Mouse (Mus musculus) MEL (cell line): ENCODE data around the gene Pla2g5. TPM values are rescaled to one million over a fixed set of nuclear protein-coding genes. Genes with fewer than 3 reads are reported as not detected.

Source experiments
- DNase-seq: peaks from one replicate; pipeline ENCODE4 v3.0.0; 2011; ENCODE audit warnings: low read depth, low spot score
- H3K27ac ChIP-seq: 2 replicates; pipeline ENCODE4 v1.5.1; 2012; ENCODE audit warnings: low read depth, mild to moderate bottlenecking, control low read depth, low read length, moderate library complexity; ENCODE audit not compliant: control insufficient read depth
- H3K27me3 ChIP-seq, 2 experiments: fragments of 150-350 bp in 1 of 2; sonication (generic) in 1 of 2; 2 replicates each; pipeline ENCODE4 v1.6.1; 2012; ENCODE audit warnings: low read length in 2 of 2, mild to moderate bottlenecking in 2 of 2, improper control_type of control experiment in 1 of 2, moderate library complexity in 1 of 2; ENCODE audit not compliant: insufficient read depth in 2 of 2, control insufficient read depth in 1 of 2
- H3K36me3 ChIP-seq, 2 experiments: 2 replicates each; pipeline ENCODE4 v1.6.1; 2012 to 2014; ENCODE audit warnings: low read length in 2 of 2, improper control_type of control experiment in 1 of 2, inconsistent platforms in 1 of 2, mild to moderate bottlenecking in 1 of 2; ENCODE audit not compliant: insufficient read depth in 2 of 2, control insufficient read depth in 1 of 2
- H3K4me1 ChIP-seq, 2 experiments: fragments of 150-350 bp in 1 of 2; sonication (generic) in 1 of 2; 2 replicates each; pipeline ENCODE4 v1.6.1; 2012; ENCODE audit warnings: low read length in 2 of 2, improper control_type of control experiment in 1 of 2, mild to moderate bottlenecking in 1 of 2; ENCODE audit not compliant: insufficient read depth in 2 of 2, control insufficient read depth in 1 of 2
- H3K4me3 ChIP-seq, 2 experiments: fragments of 150-350 bp in 1 of 2; sonication (generic) in 1 of 2; 2 replicates each; pipeline ENCODE4 v1.5.1; 2012; ENCODE audit warnings: low read depth in 2 of 2, low read length in 2 of 2, mild to moderate bottlenecking in 2 of 2, moderate library complexity in 2 of 2, control low read depth in 1 of 2, improper control_type of control experiment in 1 of 2; ENCODE audit not compliant: control insufficient read depth in 1 of 2, insufficient read depth in 1 of 2
- H3K79me2 ChIP-seq: 2 replicates; pipeline ENCODE4 v1.6.1; 2012; ENCODE audit warnings: mild to moderate bottlenecking, low read length, moderate library complexity; ENCODE audit not compliant: control insufficient read depth, poor library complexity, insufficient read depth
- H3K9ac ChIP-seq: 2 replicates; pipeline ENCODE4 v1.6.1; 2012; ENCODE audit warnings: low read depth, mild to moderate bottlenecking, control low read depth, low read length, moderate library complexity; ENCODE audit not compliant: control insufficient read depth, poor library complexity, severe bottlenecking
- H3K9me3 ChIP-seq: fragments of 150-350 bp; sonication (generic); replicated peaks from 2 replicates; pipeline ENCODE4 v1.6.1; 2012; ENCODE audit warnings: mild to moderate bottlenecking, low read length, improper control_type of control experiment, moderate library complexity; ENCODE audit not compliant: insufficient read depth
- CHD1 ChIP-seq: IDR thresholded peaks from 2 replicates; pipeline ENCODE4 v1.6.1; 2012; ENCODE audit warnings: low read depth, mild to moderate bottlenecking, inconsistent platforms, low read length, improper control_type of control experiment
- CTCF ChIP-seq, 3 experiments: IDR thresholded peaks in 2 of 3; conservative IDR thresholded peaks in 1 of 3; 2 replicates each; pipeline ENCODE4 v1.5.1; 2011 to 2012; ENCODE audit warnings: low read length in 3 of 3, low read depth in 2 of 3, mild to moderate bottlenecking in 2 of 3, improper control_type of control experiment in 1 of 3, inconsistent platforms in 1 of 3, mixed read lengths in 1 of 3, moderate library complexity in 1 of 3; ENCODE audit not compliant: control insufficient read depth in 1 of 3, insufficient read depth in 1 of 3, poor library complexity in 1 of 3, severe bottlenecking in 1 of 3
- EP300 ChIP-seq, 2 experiments: IDR thresholded peaks; 2 replicates each; pipeline ENCODE4 v1.6.1; 2011; ENCODE audit warnings: improper control_type of control experiment in 2 of 2, low read length in 2 of 2, low read depth in 1 of 2, mild to moderate bottlenecking in 1 of 2
- GABPA ChIP-seq: IDR thresholded peaks from 2 replicates; pipeline ENCODE4 v1.6.1; 2012; ENCODE audit warnings: low read depth, mild to moderate bottlenecking, inconsistent platforms, low read length, improper control_type of control experiment, moderate library complexity
- GATA1 ChIP-seq: IDR thresholded peaks from 2 replicates; pipeline ENCODE4 v1.6.1; 2011; ENCODE audit warnings: low read depth, low read length, improper control_type of control experiment
- JUND ChIP-seq: IDR thresholded peaks from 2 replicates; pipeline ENCODE4 v1.6.1; 2011; ENCODE audit warnings: low read depth, mild to moderate bottlenecking, improper control_type of control experiment, low read length
- MAX ChIP-seq: IDR thresholded peaks from 2 replicates; pipeline ENCODE4 v1.6.1; 2011; ENCODE audit warnings: low read length, improper control_type of control experiment
- MXI1 ChIP-seq: IDR thresholded peaks from 2 replicates; pipeline ENCODE4 v1.6.1; 2011; ENCODE audit warnings: mild to moderate bottlenecking, low read depth, low read length, improper control_type of control experiment
- MYC ChIP-seq: IDR thresholded peaks from 2 replicates; pipeline ENCODE4 v1.6.1; 2011; ENCODE audit warnings: low read depth, mild to moderate bottlenecking, low read length, improper control_type of control experiment, moderate library complexity
- POLR2A ChIP-seq, 2 experiments: IDR thresholded peaks; 2 replicates each; pipeline ENCODE4 v1.6.1; 2011 to 2012; ENCODE audit warnings: low read length in 2 of 2, mild to moderate bottlenecking in 2 of 2, control low read depth in 1 of 2, improper control_type of control experiment in 1 of 2, low read depth in 1 of 2, moderate library complexity in 1 of 2; ENCODE audit not compliant: control insufficient read depth in 1 of 2, insufficient read depth in 1 of 2, poor library complexity in 1 of 2
- POLR2AphosphoS5 ChIP-seq: IDR thresholded peaks from 2 replicates; pipeline ENCODE4 v1.6.1; 2012; ENCODE audit warnings: low read depth, borderline replicate concordance, mild to moderate bottlenecking, inconsistent platforms, low read length, moderate library complexity, mixed read lengths
- SMC3 ChIP-seq: IDR thresholded peaks from 2 replicates; pipeline ENCODE4 v1.6.1; 2011; ENCODE audit warnings: low read depth, low read length, improper control_type of control experiment
- TBP ChIP-seq: IDR thresholded peaks from 2 replicates; pipeline ENCODE4 v1.8.0; 2011; ENCODE audit warnings: low read depth, low read length, improper control_type of control experiment
- TCF12 ChIP-seq: IDR thresholded peaks from 2 replicates; pipeline ENCODE4 v1.6.1; 2014; ENCODE audit warnings: low read depth, mild to moderate bottlenecking, inconsistent platforms, low read length, improper control_type of control experiment, moderate library complexity
- UBTF ChIP-seq: IDR thresholded peaks from 2 replicates; pipeline ENCODE4 v1.6.1; 2012; ENCODE audit warnings: low read depth, mild to moderate bottlenecking, inconsistent platforms, low read length, improper control_type of control experiment, moderate library complexity, borderline replicate concordance; ENCODE audit not compliant: insufficient read depth
- USF1 ChIP-seq: IDR thresholded peaks from 2 replicates; pipeline ENCODE4 v1.6.1; 2014; ENCODE audit warnings: low read depth, mild to moderate bottlenecking, inconsistent platforms, low read length, improper control_type of control experiment, moderate library complexity
- ZMIZ1 ChIP-seq: IDR thresholded peaks from 2 replicates; pipeline ENCODE4 v1.6.1; 2012; ENCODE audit warnings: low read depth, mild to moderate bottlenecking, inconsistent platforms, low read length, improper control_type of control experiment, moderate library complexity
- polyA plus RNA-seq, 2 experiments: library from polyadenylated mRNA; stranded (reverse) in 1 of 2; unstranded in 1 of 2; fragments of >175 nt in 1 of 2; fragments of >200 nt in 1 of 2; gene quantifications; 2 replicates each; pipeline versions ENCODE4 v1.2.1 to v1.2.4; 2012; ENCODE audit warnings: low replicate concordance in 2 of 2, low read depth in 1 of 2; ENCODE audit not compliant: insufficient read length in 2 of 2, insufficient read depth in 1 of 2, missing spikeins in 1 of 2
- total RNA-seq: library from RNA; depleted of rRNA; stranded (reverse); fragments of 300-350 nt; gene quantifications from 2 replicates; pipeline ENCODE4 v1.2.3, GENCODE M21; 2012

The Pla2g5 gene
- total and polyA plus RNA-seq, 3 experiments: not detected

- Histone ChIP-seq H3K79me2 (no peaks in the 10 kb centered on the region), H3K27me3 (no peaks in the 10 kb centered on the region), H3K4me1 (no peaks in the 10 kb centered on the region), H3K36me3 (no peaks in the 10 kb centered on the region), H3K9me3 (no peaks in the 10 kb centered on the region), H3K4me3 (no peak overlapping the region), H3K9ac (no peak overlapping the region), H3K27ac (no peak overlapping the region)
- DNase-seq: no peak
- no peak for TF ChIP-seq SMC3
- TF ChIP-seq CTCF (IDR thresholded peaks at IDR 0.05 in 2 of 3, conservative IDR thresholded peaks at IDR 0.05 in 1 of 3; ENCODE audit: control insufficient read depth in 1 of 3, insufficient read depth in 1 of 3, low read depth in 2 of 3, low read length in 3 of 3, poor library complexity in 1 of 3, severe bottlenecking in 1 of 3): no peak
- no peak for TF ChIP-seq GABPA
- TF ChIP-seq UBTF: no peak
- no peak for TF ChIP-seq POLR2AphosphoS5
- no peak for TF ChIP-seq EP300 (IDR thresholded peaks at IDR 0.05; ENCODE audit: low read depth in 1 of 2, low read length in 2 of 2)
Observed at GRCm38 (mm10) chr4:138839806-138840205, 23.5 kb downstream of the Pla2g5 start.

GRCm38 (mm10) chr4:138827147-138827546 lies 36.1 kb downstream of the Pla2g5 start:
- no peaks in the 10 kb centered on the region for H3K27me3 ChIP-seq
- no peak for TF ChIP-seq MAX
- TF ChIP-seq GATA1: no peak
- no peak for TF ChIP-seq USF1
- TF ChIP-seq TBP: no peak
- no peak for TF ChIP-seq JUND
- TF ChIP-seq ZMIZ1: no peak
- no peak for TF ChIP-seq CHD1
- no peak for TF ChIP-seq POLR2A (IDR thresholded peaks at IDR 0.05; ENCODE audit: control insufficient read depth in 1 of 2, insufficient read depth in 1 of 2, low read depth in 1 of 2, low read length in 2 of 2, poor library complexity in 1 of 2)
- TF ChIP-seq TCF12: no peak
- no peak for TF ChIP-seq MYC
- no peak for TF ChIP-seq MXI1
- no peak for DNase-seq
- no peak overlapping the region for H3K27ac ChIP-seq
- H3K9ac ChIP-seq: no peak overlapping the region
- no peaks in the 10 kb centered on the region for H3K9me3 ChIP-seq
- H3K79me2 ChIP-seq: no peaks in the 10 kb centered on the region
- H3K4me3 ChIP-seq: no peak overlapping the region
- H3K36me3 ChIP-seq: no peaks in the 10 kb centered on the region
- no peaks in the 10 kb centered on the region for H3K4me1 ChIP-seq
